Mouse (Mus musculus) mouse embryonic stem cell (cell line): ENCODE results near the gene Prr15l.

Source experiments
- in situ Hi-C, 2 experiments: fragments of 300-500 bp; cut with MboI; formaldehyde crosslinking; loops; 1 replicate in 1 of 2; 3 replicates in 1 of 2; pipeline ENCODE4 v1.14.3; 2019 to 2020; ENCODE audit warnings: low sequenced_read_pairs in 2 of 2, low pct_unique_long_range_greater_than_20kb in 1 of 2, mixed read lengths in 1 of 2; ENCODE audit not compliant: unreplicated experiment in 1 of 2

Gene Prr15l

GRCm38 (mm10) chr11:96916044-96916884 is 11.6 kb upstream of the Prr15l start, which contains the start of gene Cdk5rap3:
TSS of gene Cdk5rap3 (minus strand) at chr11:96916496.
- in situ Hi-C loops, result loop anchor here (5.0 kb wide), 1 partner anchor 46 kb away; no protein-coding TSS in a partner anchor

- in situ Hi-C loops, result loop anchor here (5.0 kb wide), 1 partner anchor 45 kb away; no protein-coding TSS in a partner anchor
Measured at GRCm38 (mm10) chr11:96916885-96917396, 11.0 kb upstream of the Prr15l start.

- in situ Hi-C loops, result loop anchor here (5.0 kb wide), 1 partner anchor 45 kb away; no protein-coding TSS in a partner anchor
Measured at GRCm38 (mm10) chr11:96917415-96917814, 10.5 kb upstream of the Prr15l start.

- in situ Hi-C loops, result loop anchor here (5.0 kb wide), 1 partner anchor 43 kb away; no protein-coding TSS in a partner anchor
Measured at GRCm38 (mm10) chr11:96919003-96919402, 8.9 kb upstream of the Prr15l start.

GRCm38 (mm10) chr11:96924861-96925260 is 3.0 kb upstream of the Prr15l start:
- in situ Hi-C loops, result no loop called here

GRCm38 (mm10) chr11:96925469-96926148 is 2.3 kb upstream of the Prr15l start:
- in situ Hi-C loops, result no loop called here

- in situ Hi-C loops, result no loop called here
Measured at GRCm38 (mm10) chr11:96926587-96926986, 1.3 kb upstream of the Prr15l start.

GRCm38 (mm10) chr11:96928691-96929090 is 787 bp downstream of the Prr15l start:
- in situ Hi-C loops, result no loop called here

- in situ Hi-C loops, result no loop called here
Measured at GRCm38 (mm10) chr11:96929096-96929765, 1.3 kb downstream of the Prr15l start.

- in situ Hi-C loops, result no loop called here
Measured at GRCm38 (mm10) chr11:96929766-96930331, 1.9 kb downstream of the Prr15l start.

- in situ Hi-C loops, result no loop called here
Measured at GRCm38 (mm10) chr11:96931327-96932062, 3.6 kb downstream of the Prr15l start.

GRCm38 (mm10) chr11:96933562-96934276 is 5.8 kb downstream of the Prr15l start:
- in situ Hi-C loops, result no loop called here

GRCm38 (mm10) chr11:96934921-96935356 is 7.0 kb downstream of the Prr15l start:
- in situ Hi-C loops, result no loop called here

GRCm38 (mm10) chr11:96935872-96936650 is 8.2 kb downstream of the Prr15l start:
- in situ Hi-C loops, result no loop called here

- in situ Hi-C loops, result no loop called here
Measured at GRCm38 (mm10) chr11:96937549-96938425, 9.9 kb downstream of the Prr15l start.

- in situ Hi-C loops, result no loop called here
Measured at GRCm38 (mm10) chr11:96938426-96938800, 10.5 kb downstream of the Prr15l start.
